Mouse (Mus musculus) G1E (cell line): ENCODE measurements at regions not wholly inside any gene's neighbourhood (a gene's known extent, or its start where the extent isn't known, plus 50 kb on each side); places are given as distances from the start of the nearest gene placed in this dataset.

Source experiments
- ATAC-seq: 2 replicates; pipeline ENCODE4 v1.8.0; 2016; ENCODE audit warnings: mild to moderate bottlenecking; ENCODE audit not compliant: insufficient number of reproducible peaks, poor library complexity, low FRiP score, severe bottlenecking; ENCODE audit errors: extremely low read depth
- DNase-seq: peaks from one replicate; pipeline ENCODE4 v3.0.0; 2012; ENCODE audit warnings: low spot score
- H3K27me3 ChIP-seq: 2 replicates; pipeline ENCODE4 v1.6.1; 2012; ENCODE audit warnings: mild to moderate bottlenecking, low read length, inconsistent platforms; ENCODE audit not compliant: insufficient read depth
- H3K36me3 ChIP-seq: replicated peaks from 2 replicates; pipeline ENCODE3; 2012; ENCODE audit warnings: mild to moderate bottlenecking, inconsistent platforms
- H3K4me1 ChIP-seq: 2 replicates; pipeline ENCODE4 v1.6.1; 2012; ENCODE audit warnings: low read depth, low read length, inconsistent platforms, mixed read lengths; ENCODE audit not compliant: insufficient read depth
- H3K4me3 ChIP-seq: 2 replicates; pipeline ENCODE4 v1.5.1; 2012; ENCODE audit warnings: low read depth, mild to moderate bottlenecking, inconsistent platforms, low read length, moderate library complexity, mixed read lengths
- H3K9me3 ChIP-seq: replicated peaks from 2 replicates; pipeline ENCODE4 v1.6.1; 2012; ENCODE audit warnings: inconsistent platforms
- CTCF ChIP-seq: IDR thresholded peaks from 2 replicates; pipeline ENCODE4 v1.5.1; 2012; ENCODE audit warnings: low read depth, low read length, inconsistent platforms, mixed read lengths
- GATA1 ChIP-seq: IDR thresholded peaks from 2 replicates; pipeline ENCODE4 v1.6.1; 2012; ENCODE audit warnings: borderline replicate concordance, low read length, inconsistent platforms, mixed read lengths
- GATA2 ChIP-seq: IDR thresholded peaks from 2 replicates; pipeline ENCODE4 v1.6.1; 2012; ENCODE audit warnings: low read depth, low read length, inconsistent platforms, borderline replicate concordance
- POLR2AphosphoS5 ChIP-seq: IDR thresholded peaks from 2 replicates; pipeline ENCODE4 v1.6.1; 2012; ENCODE audit warnings: low read depth, low read length, inconsistent platforms; ENCODE audit not compliant: insufficient replicate concordance
- TAL1 ChIP-seq: conservative IDR thresholded peaks from 2 replicates; pipeline ENCODE4 v1.6.1; 2012; ENCODE audit warnings: low read depth, low read length, inconsistent platforms, mixed read lengths

GRCm38 (mm10) chr4:106054324-106054723 is 261.7 kb upstream of the Usp24 start:
- ATAC-seq (no peak), DNase-seq (no peak)
- no peaks in the 10 kb centered on the region for H3K4me1 ChIP-seq
- no peak overlapping the region for H3K4me3 ChIP-seq
- no peaks in the 10 kb centered on the region for H3K27me3 ChIP-seq
- no peaks in the 10 kb centered on the region for H3K36me3 ChIP-seq
- H3K9me3 ChIP-seq, result peaks cover 65% of the 10 kb centered on the region
- TF ChIP-seq CTCF (no peak), TAL1 (no peak)

GRCm38 (mm10) chr4:106062651-106063050 is 253.4 kb upstream of the Usp24 start:
- no peaks in the 10 kb centered on the region for H3K4me1 ChIP-seq
- ATAC-seq, result no peak
- H3K36me3 ChIP-seq, result no peaks in the 10 kb centered on the region
- H3K27me3 ChIP-seq, result no peaks in the 10 kb centered on the region
- H3K9me3 ChIP-seq, result peaks cover 49% of the 10 kb centered on the region
- no peak overlapping the region for H3K4me3 ChIP-seq
- TF ChIP-seq TAL1 (no peak), CTCF (no peak), GATA2 (no peak), POLR2AphosphoS5 (no peak), GATA1 (no peak)
- DNase-seq, result no peak

- DNase-seq, result no peak
- Histone ChIP-seq H3K4me1 (no peaks in the 10 kb centered on the region), H3K36me3 (no peaks in the 10 kb centered on the region), H3K27me3 (no peaks in the 10 kb centered on the region), H3K4me3 (no peak overlapping the region), H3K9me3 (peaks cover 48% of the 10 kb centered on the region)
- no peak for TF ChIP-seq CTCF
- no peak for TF ChIP-seq GATA1
- TF ChIP-seq POLR2AphosphoS5, result no peak
- TF ChIP-seq GATA2, result no peak
- no peak for ATAC-seq
Observed at GRCm38 (mm10) chr4:106063851-106064382, 252.1 kb upstream of the Usp24 start.

GRCm38 (mm10) chr4:106067023-106067422 is 249.0 kb upstream of the Usp24 start:
- TF ChIP-seq CTCF (no peak), GATA1 (no peak), TAL1 (no peak), POLR2AphosphoS5 (no peak)
- H3K36me3 ChIP-seq, result no peaks in the 10 kb centered on the region
- H3K9me3 ChIP-seq, result peaks cover 60% of the 10 kb centered on the region
- no peaks in the 10 kb centered on the region for H3K4me1 ChIP-seq
- no peak for DNase-seq
- no peaks in the 10 kb centered on the region for H3K27me3 ChIP-seq
- ATAC-seq, result no peak
- no peak overlapping the region for H3K4me3 ChIP-seq

- Histone ChIP-seq H3K36me3 (no peaks in the 10 kb centered on the region), H3K27me3 (no peaks in the 10 kb centered on the region), H3K4me1 (no peaks in the 10 kb centered on the region), H3K4me3 (no peak overlapping the region), H3K9me3 (peaks cover 45% of the 10 kb centered on the region)
- no peak for ATAC-seq
- TF ChIP-seq GATA1, result no peak
- TF ChIP-seq GATA2, result no peak
- no peak for TF ChIP-seq CTCF
- TF ChIP-seq TAL1, result no peak
- no peak for DNase-seq
Observed at GRCm38 (mm10) chr4:106083546-106083945, 232.5 kb upstream of the Usp24 start.

- no peak overlapping the region for H3K4me3 ChIP-seq
- no peak for ATAC-seq
- H3K4me1 ChIP-seq, result no peaks in the 10 kb centered on the region
- no peaks in the 10 kb centered on the region for H3K27me3 ChIP-seq
- TF ChIP-seq TAL1, result no peak
- no peak for TF ChIP-seq CTCF
- TF ChIP-seq GATA2, result no peak
- no peak for TF ChIP-seq POLR2AphosphoS5
- TF ChIP-seq GATA1, result no peak
- no peaks in the 10 kb centered on the region for H3K36me3 ChIP-seq
- H3K9me3 ChIP-seq, result peaks cover 38% of the 10 kb centered on the region
- DNase-seq, result no peak
Observed at GRCm38 (mm10) chr4:106091927-106092675, 223.9 kb upstream of the Usp24 start.

GRCm38 (mm10) chr4:106092676-106093070 is 223.3 kb upstream of the Usp24 start:
- Histone ChIP-seq H3K9me3 (peaks cover 38% of the 10 kb centered on the region), H3K36me3 (no peaks in the 10 kb centered on the region), H3K27me3 (no peaks in the 10 kb centered on the region), H3K4me1 (no peaks in the 10 kb centered on the region), H3K4me3 (no peak overlapping the region)
- ATAC-seq, result no peak
- TF ChIP-seq GATA1, result no peak
- TF ChIP-seq POLR2AphosphoS5, result no peak
- no peak for TF ChIP-seq GATA2
- no peak for DNase-seq
